Mouse (Mus musculus): ENCODE measurements around the gene Efcab12. TPM values are rescaled to one million over a fixed set of nuclear protein-coding genes. Genes with fewer than 3 reads are reported as not detected.

The Efcab12 gene
- total and polyA plus RNA-seq, 3 experiments, result 0.04 to 0.54 (median 0.12) TPM

DNA sequence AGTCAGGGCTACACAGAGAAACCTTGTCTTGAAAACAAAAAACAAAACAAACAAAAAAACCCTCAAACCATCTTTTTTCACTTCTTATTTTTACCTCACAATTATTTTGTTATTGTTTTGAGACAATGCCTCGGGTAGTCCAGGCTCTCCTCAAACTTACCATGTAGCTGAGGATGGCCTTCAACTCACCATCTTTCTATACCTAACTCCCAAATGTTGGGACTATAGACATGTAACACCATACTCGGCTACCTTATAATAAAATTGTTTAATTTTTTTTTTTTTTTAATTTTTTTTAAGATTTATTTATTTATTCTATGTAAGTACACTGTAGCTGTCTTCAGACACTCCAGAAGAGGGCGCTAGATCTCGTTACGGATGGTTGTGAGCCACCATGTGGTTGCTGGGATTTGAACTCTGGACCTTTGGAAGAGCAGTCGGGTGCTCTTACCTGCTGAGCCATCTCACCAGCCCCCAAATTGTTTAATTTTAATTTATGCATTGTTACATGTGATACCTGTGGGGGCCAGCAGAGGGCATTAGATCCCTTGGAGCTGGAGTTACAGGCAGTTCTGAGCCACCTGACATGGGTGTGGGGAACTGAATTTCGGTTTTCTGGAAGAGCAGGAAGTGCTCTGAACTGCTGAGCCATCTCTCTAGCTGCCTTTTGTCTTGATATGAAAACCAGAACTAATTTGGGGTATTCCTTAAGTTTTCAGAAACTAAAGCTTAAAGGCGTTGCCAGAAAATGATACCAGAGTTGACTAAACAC is 8.6 kb upstream of the Efcab12 start (continued):
- TF ChIP-seq TBP (conservative IDR thresholded peaks at IDR 0.05; ENCODE audit: low read depth, low read length) (peak; percentile 93), MXI1 (IDR thresholded peaks at IDR 0.05; ENCODE audit: low read depth, low read length) (peak; percentile 49; the same call in 1 of the 2 replicates), CHD2 (IDR thresholded peaks at IDR 0.05; ENCODE audit: low read length) (peak; percentile 36; the same call in 1 of the 2 replicates), USF2 (conservative IDR thresholded peaks at IDR 0.05; ENCODE audit: low read depth, low read length) (no peak), ZC3H11A (IDR thresholded peaks at IDR 0.05; ENCODE audit: low read depth, low read length) (no peak), TCF12 (IDR thresholded peaks at IDR 0.05; ENCODE audit: low read depth, low read length) (no peak), POLR2A (IDR thresholded peaks at IDR 0.05; ENCODE audit: low read depth, low read length) (no peak), USF1 (IDR thresholded peaks at IDR 0.05; ENCODE audit: low read depth, low read length) (peak; percentile 38), GABPA (IDR thresholded peaks at IDR 0.05; ENCODE audit: insufficient replicate concordance, low read depth, low read length) (no peak), UBTF (IDR thresholded peaks at IDR 0.05; ENCODE audit: low read depth, low read length) (no peak), SIN3A (IDR thresholded peaks at IDR 0.05; ENCODE audit: low read length) (peak; percentile 53; the same call in 1 of the 2 replicates), POLR2AphosphoS2 (IDR thresholded peaks at IDR 0.05; ENCODE audit: low read depth, low read length) (no peak), JUND (conservative IDR thresholded peaks at IDR 0.05; ENCODE audit: low read depth, low read length) (0 out of 2 replicates have a peak, but pooled peaks have one; percentile 9)

DNA sequence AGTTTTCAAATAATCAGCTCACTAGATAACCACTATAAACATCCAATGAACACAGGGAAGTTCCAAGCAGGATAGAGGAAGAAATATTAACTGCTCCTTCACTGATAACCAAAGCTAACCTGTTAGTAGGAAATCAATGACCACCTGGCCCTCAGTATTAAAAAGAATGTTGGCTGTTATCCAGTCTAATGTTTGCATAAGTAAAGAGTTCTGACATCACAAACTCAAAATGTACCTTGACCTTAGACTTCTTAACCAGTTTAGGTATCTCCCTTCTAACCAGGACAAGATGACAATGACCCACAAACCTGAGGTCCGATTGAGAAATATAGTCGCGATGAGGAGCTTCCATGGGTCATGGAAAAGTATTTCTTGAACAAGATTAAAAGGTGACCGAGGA is 6.8 kb upstream of the Efcab12 start:
- in situ Hi-C loops (cut with MboI; ENCODE audit: low pct_ligation_motif_present, low pct_unique_long_range_greater_than_20kb, low sequenced_read_pairs), result loop anchor here (5.0 to 10.0 kb wide), 2 partner anchors 162 to 290 kb away; no protein-coding TSS in a partner anchor
- dilution Hi-C loops (cut with MboI; ENCODE audit: extremely low pct_ligation_motif_present, extremely low pct_unique_long_range_greater_than_20kb, low sequenced_read_pairs), result no loop called here

More for the DNA sequence above, 6.8 kb upstream of the Efcab12 start:
- Histone ChIP-seq H3K9ac (ENCODE audit: insufficient read depth, low read depth) (no peak overlapping the region), H3K9me3 (replicated peaks; ENCODE audit: low read length) (no peaks in the 10 kb centered on the region), H3K4me3 (replicated peaks in 1 of 3; ENCODE audit: low read depth in 2 of 3, low read length in 2 of 3, poor library complexity in 1 of 3) (no peak overlapping the region), H3K36me3 (replicated peaks in 1 of 2; ENCODE audit: control insufficient read depth in 1 of 2, insufficient read depth in 1 of 2, low read length in 1 of 2) (peaks cover 29 to 53% of the 10 kb centered on the region in 2 experiments), H3K27ac (ENCODE audit: insufficient read depth, low read depth) (no peak overlapping the region), H3K4me1 (ENCODE audit: control insufficient read depth in 1 of 2, insufficient read depth in 2 of 2) (peaks cover 2 to 25% of the 10 kb centered on the region in 2 experiments; a peak in 2 of 4 replicates), H3K27me3 (replicated peaks) (no peaks in the 10 kb centered on the region), H3K79me2 (replicated peaks; ENCODE audit: control insufficient read depth, extremely low read depth, insufficient read depth, poor library complexity, severe bottlenecking) (0 out of 2 replicates have a peak, but pooled peaks cover 5% of the 10 kb centered on the region), H3K4me2 (ENCODE audit: insufficient read depth, low read depth, poor library complexity, severe bottlenecking) (no peak overlapping the region)
- TF ChIP-seq CHD1 (IDR thresholded peaks at IDR 0.05; ENCODE audit: low read depth, low read length) (no peak), MAZ (IDR thresholded peaks at IDR 0.05; ENCODE audit: low read depth, low read length) (no peak), E2F4 (IDR thresholded peaks at IDR 0.05; ENCODE audit: insufficient replicate concordance, low read depth, low read length) (no peak), MAX (IDR thresholded peaks at IDR 0.05; ENCODE audit: low read length) (no peak), USF2 (conservative IDR thresholded peaks at IDR 0.05; ENCODE audit: low read depth, low read length) (no peak), UBTF (IDR thresholded peaks at IDR 0.05; ENCODE audit: low read depth, low read length) (no peak), SIN3A (IDR thresholded peaks at IDR 0.05; ENCODE audit: low read length) (no peak), HCFC1 (IDR thresholded peaks at IDR 0.05; ENCODE audit: low read depth, low read length) (no peak), TBP (conservative IDR thresholded peaks at IDR 0.05; ENCODE audit: low read depth, low read length) (no peak), ETS1 (conservative IDR thresholded peaks at IDR 0.05; ENCODE audit: low read depth, low read length) (no peak), RCOR1 (conservative IDR thresholded peaks at IDR 0.05; ENCODE audit: low read depth, low read length) (no peak), NELFE (IDR thresholded peaks at IDR 0.05; ENCODE audit: low read depth, low read length) (no peak), MXI1 (IDR thresholded peaks at IDR 0.05; ENCODE audit: low read depth, low read length) (no peak), ZNF384 (IDR thresholded peaks at IDR 0.05; ENCODE audit: low read depth, low read length) (no peak), ZKSCAN1 (IDR thresholded peaks at IDR 0.05; ENCODE audit: borderline replicate concordance, low read depth, low read length) (no peak), CTCF (conservative IDR thresholded peaks at IDR 0.05 in 1 of 2, IDR thresholded peaks at IDR 0.05 in 1 of 2; ENCODE audit: low read depth in 2 of 2, low read length in 2 of 2) (no peak), IRF4 (IDR thresholded peaks at IDR 0.05; ENCODE audit: low read depth, low read length) (no peak)
- no peak for DNase-seq (ENCODE audit: extremely low read depth)

Measured in CH12.LX (cell line).